Mouse (Mus musculus): ENCODE measurements around the gene Cdk4. TPM values are rescaled to one million over a fixed set of nuclear protein-coding genes. Genes with fewer than 3 reads are reported as not detected.

The Cdk4 gene
- polyA plus RNA-seq, 1 experiment from 2014 or later: 1,915 TPM

GRCm38 (mm10) chr10:127075651-127076050 is 12.3 kb downstream of the Cdk4 start:
- no peaks in the 10 kb centered on the region for H3K9me3 ChIP-seq (ENCODE audit: control insufficient read depth, low read length)
- ATAC-seq (replicated peaks; ENCODE audit: low FRiP score, low TSS enrichment, low read depth) (no peak), DNase-seq (ENCODE audit: low spot score) (no peak)
- peaks cover 54% of the 10 kb centered on the region for H3K27me3 ChIP-seq (replicated peaks; ENCODE audit: control insufficient read depth, insufficient read depth, low read length)
- no peaks in the 10 kb centered on the region for H3K36me3 ChIP-seq (ENCODE audit: control insufficient read depth, insufficient read depth, low read length)
- H3K4me3 ChIP-seq (ENCODE audit: low read depth, low read length): no peak overlapping the region
- no peak overlapping the region for H3K27ac ChIP-seq (ENCODE audit: low read depth)
- H3K4me2 ChIP-seq (ENCODE audit: low read length): no peak overlapping the region
- H3K9ac ChIP-seq (ENCODE audit: low read length): no peak overlapping the region
- WGBS: 73% methylated on average over 8 of the region's 8 CpGs
- H3K4me1 ChIP-seq (replicated peaks; ENCODE audit: control insufficient read depth, insufficient read depth, low read length): peaks cover 17% of the 10 kb centered on the region

- ATAC-seq (replicated peaks; ENCODE audit: low FRiP score, low TSS enrichment, low read depth): no peak
- no peak for DNase-seq (ENCODE audit: low spot score)
- Histone ChIP-seq H3K27me3 (replicated peaks; ENCODE audit: control insufficient read depth, insufficient read depth, low read length) (peaks cover 58% of the 10 kb centered on the region), H3K36me3 (ENCODE audit: control insufficient read depth, insufficient read depth, low read length) (no peaks in the 10 kb centered on the region), H3K9me3 (ENCODE audit: control insufficient read depth, low read length) (no peaks in the 10 kb centered on the region), H3K27ac (ENCODE audit: low read depth) (no peak overlapping the region), H3K4me2 (ENCODE audit: low read length) (no peak overlapping the region), H3K4me3 (ENCODE audit: low read depth, low read length) (no peak overlapping the region), H3K9ac (ENCODE audit: low read length) (no peak overlapping the region), H3K4me1 (replicated peaks; ENCODE audit: control insufficient read depth, insufficient read depth, low read length) (peaks cover 19% of the 10 kb centered on the region)
- WGBS: 33% methylated on average over 4 of the region's 4 CpGs
Measured at GRCm38 (mm10) chr10:127076082-127076481, 12.7 kb downstream of the Cdk4 start.

- Histone ChIP-seq H3K9me3 (ENCODE audit: control insufficient read depth, low read length) (no peaks in the 10 kb centered on the region), H3K9ac (ENCODE audit: low read length) (no peak overlapping the region), H3K27me3 (replicated peaks; ENCODE audit: control insufficient read depth, insufficient read depth, low read length) (peaks cover 73% of the 10 kb centered on the region), H3K4me1 (replicated peaks; ENCODE audit: control insufficient read depth, insufficient read depth, low read length) (peaks cover 27% of the 10 kb centered on the region), H3K4me2 (ENCODE audit: low read length) (no peak overlapping the region), H3K27ac (ENCODE audit: low read depth) (no peak overlapping the region), H3K4me3 (ENCODE audit: low read depth, low read length) (no peak overlapping the region), H3K36me3 (ENCODE audit: control insufficient read depth, insufficient read depth, low read length) (no peaks in the 10 kb centered on the region)
- no peak for DNase-seq (ENCODE audit: low spot score)
- 0% methylated on average over 10 of the region's 10 CpGs for WGBS
- no peak for ATAC-seq (replicated peaks; ENCODE audit: low FRiP score, low TSS enrichment, low read depth)
Measured at GRCm38 (mm10) chr10:127077515-127077914, 14.2 kb downstream of the Cdk4 start.

- no peak for ATAC-seq (replicated peaks; ENCODE audit: low FRiP score, low TSS enrichment, low read depth)
- Histone ChIP-seq H3K4me2 (ENCODE audit: low read length) (peak overlapping the region; percentile 92), H3K9ac (ENCODE audit: low read length) (no peak overlapping the region)
Measured at GRCm38 (mm10) chr10:127078001-127078676, 14.8 kb downstream of the Cdk4 start.

GRCm38 (mm10) chr10:127078677-127079575 is 15.6 kb downstream of the Cdk4 start:
- DNase-seq (ENCODE audit: low spot score): peak; percentile 80
- peaks cover 27% of the 10 kb centered on the region for H3K4me1 ChIP-seq (replicated peaks; ENCODE audit: control insufficient read depth, insufficient read depth, low read length)
- H3K4me2 ChIP-seq (ENCODE audit: low read length): peak overlapping the region; percentile 92
- no peak overlapping the region for H3K27ac ChIP-seq (ENCODE audit: low read depth)
- ATAC-seq (replicated peaks; ENCODE audit: low FRiP score, low TSS enrichment, low read depth): peak; percentile 36; the same call in 1 of the 2 replicates
- peaks cover 87% of the 10 kb centered on the region for H3K27me3 ChIP-seq (replicated peaks; ENCODE audit: control insufficient read depth, insufficient read depth, low read length)
- H3K36me3 ChIP-seq (ENCODE audit: control insufficient read depth, insufficient read depth, low read length): no peaks in the 10 kb centered on the region
- peak overlapping the region; percentile 42 for H3K4me3 ChIP-seq (ENCODE audit: low read depth, low read length)
- H3K9ac ChIP-seq (ENCODE audit: low read length): peak overlapping the region; percentile 33
- under 1% methylated on average over 42 of the region's 49 CpGs for WGBS
- no peaks in the 10 kb centered on the region for H3K9me3 ChIP-seq (ENCODE audit: control insufficient read depth, low read length)

More at GRCm38 (mm10) chr10:127078001-127078676, 14.8 kb downstream of the Cdk4 start:
- no peaks in the 10 kb centered on the region for H3K9me3 ChIP-seq (ENCODE audit: control insufficient read depth, low read length)
- no peak for DNase-seq (ENCODE audit: low spot score)
- H3K4me3 ChIP-seq (ENCODE audit: low read depth, low read length): peak overlapping the region; percentile 42; the same call in 1 of the 2 replicates
- WGBS: 5% methylated on average over 12 of the region's 12 CpGs
- H3K4me1 ChIP-seq (replicated peaks; ENCODE audit: control insufficient read depth, insufficient read depth, low read length): peaks cover 27% of the 10 kb centered on the region
- peaks cover 79% of the 10 kb centered on the region for H3K27me3 ChIP-seq (replicated peaks; ENCODE audit: control insufficient read depth, insufficient read depth, low read length)
- no peak overlapping the region for H3K27ac ChIP-seq (ENCODE audit: low read depth)
- H3K36me3 ChIP-seq (ENCODE audit: control insufficient read depth, insufficient read depth, low read length): no peaks in the 10 kb centered on the region

GRCm38 (mm10) chr10:127079665-127080391 is 16.5 kb downstream of the Cdk4 start:
- DNase-seq (ENCODE audit: low spot score) (peak; percentile 68), ATAC-seq (replicated peaks; ENCODE audit: low FRiP score, low TSS enrichment, low read depth) (no peak; the same call in 1 of the 2 replicates)
- H3K4me2 ChIP-seq (ENCODE audit: low read length): peak overlapping the region; percentile 92
- no peak overlapping the region for H3K27ac ChIP-seq (ENCODE audit: low read depth)
- H3K9me3 ChIP-seq (ENCODE audit: control insufficient read depth, low read length): no peaks in the 10 kb centered on the region
- H3K27me3 ChIP-seq (replicated peaks; ENCODE audit: control insufficient read depth, insufficient read depth, low read length): peaks cover 89% of the 10 kb centered on the region
- no peaks in the 10 kb centered on the region for H3K36me3 ChIP-seq (ENCODE audit: control insufficient read depth, insufficient read depth, low read length)
- 3% methylated on average over 63 of the region's 70 CpGs for WGBS
- peak overlapping the region; percentile 42 for H3K4me3 ChIP-seq (ENCODE audit: low read depth, low read length)
- peak overlapping the region; percentile 33 for H3K9ac ChIP-seq (ENCODE audit: low read length)
- H3K4me1 ChIP-seq (replicated peaks; ENCODE audit: control insufficient read depth, insufficient read depth, low read length): peaks cover 27% of the 10 kb centered on the region

- peak overlapping the region; percentile 14; the same call in 1 of the 2 replicates for H3K9ac ChIP-seq (ENCODE audit: low read length)
- peaks cover 80% of the 10 kb centered on the region for H3K27me3 ChIP-seq (replicated peaks; ENCODE audit: control insufficient read depth, insufficient read depth, low read length)
Measured at GRCm38 (mm10) chr10:127080901-127081780, 17.8 kb downstream of the Cdk4 start.

More at GRCm38 (mm10) chr10:127080901-127081780, 17.8 kb downstream of the Cdk4 start:
- H3K36me3 ChIP-seq (ENCODE audit: control insufficient read depth, insufficient read depth, low read length): no peaks in the 10 kb centered on the region
- peak overlapping the region; percentile 17 for H3K4me3 ChIP-seq (ENCODE audit: low read depth, low read length)
- no peak for DNase-seq (ENCODE audit: low spot score)
- 3% methylated on average over 48 of the region's 48 CpGs for WGBS
- H3K27ac ChIP-seq (ENCODE audit: low read depth): no peak overlapping the region
- peaks cover 27% of the 10 kb centered on the region for H3K4me1 ChIP-seq (replicated peaks; ENCODE audit: control insufficient read depth, insufficient read depth, low read length)
- no peak for ATAC-seq (replicated peaks; ENCODE audit: low FRiP score, low TSS enrichment, low read depth)
- H3K9me3 ChIP-seq (ENCODE audit: control insufficient read depth, low read length): no peaks in the 10 kb centered on the region
- peak overlapping the region; percentile 50 for H3K4me2 ChIP-seq (ENCODE audit: low read length)
